30 mouse cellular contexts compared by ENCODE assay signal in the genomic region with DNA sequence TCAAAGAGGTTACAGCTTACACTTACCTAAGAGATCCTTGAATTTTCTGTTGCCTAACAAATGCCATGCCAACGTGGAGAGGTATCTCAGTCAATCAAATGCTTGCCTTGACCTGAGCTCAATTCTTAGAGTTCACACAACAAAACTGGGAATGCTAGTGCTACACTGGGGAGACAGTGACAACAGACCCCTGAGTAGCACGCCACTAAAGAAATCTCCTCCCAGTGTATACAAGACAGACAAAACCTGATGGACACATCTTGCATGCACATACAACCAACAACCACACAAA.
"Had no signal": no experiment of that assay in that cellular context is flagged by ENCODE, and none has a peak within 500 bp of the region (broad histone marks: within the 10 kb centered on the region; RNA-seq: fewer than 3 reads in every experiment).

No protein-coding gene starts in this region.

- H3K9ac ChIP-seq: limb, embryonic 12.5 days; limb, embryonic 13.5 days; limb, embryonic 15.5 days; liver, embryonic 12.5 days; liver, embryonic 13.5 days; liver, embryonic 14.5 days; liver, embryonic 15.5 days; liver, postnatal 0 days; lung, embryonic 14.5 days; lung, embryonic 15.5 days; midbrain, embryonic 12.5 days; midbrain, embryonic 13.5 days; midbrain, embryonic 15.5 days had no signal

- H3K36me3 ChIP-seq: limb, embryonic 10.5 days; limb, embryonic 12.5 days; limb, embryonic 13.5 days; limb, embryonic 15.5 days; liver, embryonic 12.5 days; liver, embryonic 13.5 days; liver, embryonic 15.5 days; lung, embryonic 15.5 days; midbrain, embryonic 10.5 days; midbrain, embryonic 12.5 days; midbrain, embryonic 13.5 days; midbrain, embryonic 15.5 days had no signal

- H3K4me3 ChIP-seq: left cerebral cortex, adult 2 months; limb, embryonic 10.5 days; limb, embryonic 12.5 days; limb, embryonic 13.5 days; limb, embryonic 15.5 days; liver, embryonic 12.5 days; liver, embryonic 13.5 days; liver, embryonic 15.5 days; lung, embryonic 15.5 days; megakaryocyte, embryonic 14.5 days; midbrain, embryonic 10.5 days; midbrain, embryonic 12.5 days; midbrain, embryonic 13.5 days; midbrain, embryonic 15.5 days; myocyte had no signal

- DNase-seq: left cerebral cortex, postnatal 4 days; liver; liver, embryonic 13.5 days; liver, postnatal 0 days; lung, adult 18-20 months; lung, adult 2 months; lung, embryonic 14.5 days; lung, postnatal 10 days; lung, postnatal 14 days; lung, postnatal 36 days; lung, postnatal 4 days; midbrain, embryonic 14.5 days had no signal

- H3K4me2 ChIP-seq: limb, embryonic 12.5 days; limb, embryonic 13.5 days; limb, embryonic 15.5 days; liver, embryonic 11.5 days; liver, embryonic 12.5 days; liver, embryonic 13.5 days; liver, embryonic 15.5 days; lung, embryonic 14.5 days; lung, embryonic 15.5 days; midbrain, embryonic 11.5 days; midbrain, embryonic 12.5 days; midbrain, embryonic 13.5 days; midbrain, embryonic 15.5 days had no signal

- H3K4me1 ChIP-seq: limb, embryonic 10.5 days; limb, embryonic 12.5 days; limb, embryonic 13.5 days; limb, embryonic 15.5 days; liver, embryonic 12.5 days; liver, embryonic 13.5 days; liver, embryonic 15.5 days; lung, embryonic 15.5 days; megakaryocyte, embryonic 14.5 days; midbrain, embryonic 10.5 days; midbrain, embryonic 12.5 days; midbrain, embryonic 13.5 days; midbrain, embryonic 15.5 days had no signal

- H3K9me3 ChIP-seq: limb, embryonic 10.5 days; limb, embryonic 12.5 days; limb, embryonic 13.5 days; limb, embryonic 15.5 days; liver, embryonic 12.5 days; liver, embryonic 13.5 days; liver, embryonic 15.5 days; lung, embryonic 15.5 days; megakaryocyte, embryonic 14.5 days; midbrain, embryonic 10.5 days; midbrain, embryonic 12.5 days; midbrain, embryonic 13.5 days; midbrain, embryonic 15.5 days had no signal

- H3K27ac ChIP-seq: left cerebral cortex, adult 2 months; limb, embryonic 10.5 days; limb, embryonic 12.5 days; limb, embryonic 13.5 days; limb, embryonic 15.5 days; liver, embryonic 12.5 days; liver, embryonic 13.5 days; liver, embryonic 14.5 days; liver, embryonic 15.5 days; lung, embryonic 15.5 days; macrophage; midbrain, embryonic 10.5 days; midbrain, embryonic 12.5 days; midbrain, embryonic 13.5 days; midbrain, embryonic 15.5 days had no signal

- H3K27me3 ChIP-seq: limb, embryonic 12.5 days; limb, embryonic 13.5 days; limb, embryonic 15.5 days; liver, embryonic 12.5 days; liver, embryonic 13.5 days; liver, embryonic 15.5 days; lung, embryonic 15.5 days; megakaryocyte, embryonic 14.5 days; midbrain, embryonic 12.5 days; midbrain, embryonic 13.5 days; midbrain, embryonic 15.5 days had no signal
